Mouse (Mus musculus): ENCODE measurements around the gene Sema4b. TPM values are rescaled to one million over a fixed set of nuclear protein-coding genes. Genes with fewer than 3 reads are reported as not detected.

The Sema4b gene
- total and polyA plus RNA-seq, 3 experiments = 23.9 to 69.0 (median 26.5) TPM

DNA sequence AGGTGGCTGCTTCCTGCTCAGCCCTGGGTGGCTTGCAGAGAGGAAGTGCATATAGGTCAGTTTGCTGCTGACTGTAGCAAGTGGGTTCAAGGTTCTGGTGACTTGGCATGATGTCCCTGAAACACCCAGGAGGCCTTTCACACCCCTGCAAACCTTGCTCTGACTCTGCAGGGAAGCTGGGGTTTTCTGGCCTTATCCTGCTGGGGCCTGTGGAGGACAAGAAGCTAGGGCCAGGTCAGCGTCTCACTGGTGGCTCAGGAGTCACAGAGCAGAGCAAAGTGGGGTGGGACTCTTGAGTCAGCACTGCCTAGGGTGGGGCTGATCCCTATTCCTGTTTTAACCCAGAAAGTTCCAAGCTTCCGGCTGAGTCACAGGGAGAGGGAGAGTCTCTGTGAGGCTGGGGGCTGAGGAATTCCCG, 20.7 kb downstream of the Sema4b start:
- H3K4me1 ChIP-seq (ENCODE audit: insufficient read depth, low read depth, low read length) = peaks cover 99% of the 10 kb centered on the region
- DNase-seq (ENCODE audit: low spot score) (no peak), ATAC-seq (ENCODE audit: extremely low read depth, insufficient number of reproducible peaks, low FRiP score, poor library complexity, severe bottlenecking) (no peak)
- no peaks in the 10 kb centered on the region for H3K9me3 ChIP-seq (replicated peaks)
- H3K27me3 ChIP-seq (ENCODE audit: insufficient read depth, low read length) = no peaks in the 10 kb centered on the region
- peaks cover 72% of the 10 kb centered on the region for H3K36me3 ChIP-seq (replicated peaks)
- H3K4me3 ChIP-seq (ENCODE audit: low read depth, low read length) = peak overlapping the region; percentile 67; the same call in 1 of the 2 replicates
- TF ChIP-seq CTCF (IDR thresholded peaks at IDR 0.05; ENCODE audit: low read depth, low read length) = no peak
- TF ChIP-seq GATA2 (IDR thresholded peaks at IDR 0.05; ENCODE audit: borderline replicate concordance, low read depth, low read length) = no peak

DNA sequence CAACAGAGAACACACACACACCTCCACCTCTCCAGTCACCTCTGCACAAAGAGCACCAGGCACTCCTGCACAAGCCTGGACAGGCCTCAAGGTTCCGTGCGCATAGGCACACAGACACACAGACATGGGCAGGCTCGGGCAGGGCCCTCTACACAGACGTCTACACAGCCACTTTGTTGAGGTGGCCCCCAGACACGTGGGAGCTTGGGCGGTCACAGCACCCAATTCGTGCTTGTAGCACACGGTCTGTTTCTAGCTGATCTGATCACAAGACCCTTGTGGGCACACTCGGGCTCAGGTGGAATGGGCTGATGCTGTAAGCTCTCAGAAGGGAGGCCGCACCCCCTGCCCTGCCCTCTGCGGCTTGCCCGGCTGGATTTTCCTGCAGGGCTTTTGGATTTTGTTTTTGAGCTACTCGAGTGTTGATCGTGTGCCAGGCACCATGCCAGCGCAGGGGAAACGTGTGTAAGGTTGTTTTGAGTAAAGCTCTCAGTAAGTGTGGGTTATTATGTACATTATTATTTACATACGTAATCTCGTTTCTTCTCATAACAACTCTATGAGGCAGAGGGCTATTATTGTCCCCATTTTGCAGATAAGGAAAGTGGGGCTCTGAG, 21.5 kb downstream of the Sema4b start:
- no peaks in the 10 kb centered on the region for H3K27me3 ChIP-seq (ENCODE audit: insufficient read depth, low read length)
- peak; percentile 24 for ATAC-seq (ENCODE audit: extremely low read depth, insufficient number of reproducible peaks, low FRiP score, poor library complexity, severe bottlenecking)
- peaks cover 72% of the 10 kb centered on the region for H3K36me3 ChIP-seq (replicated peaks)
- H3K9me3 ChIP-seq (replicated peaks) = no peaks in the 10 kb centered on the region
- DNase-seq (ENCODE audit: low spot score) = peak; percentile 46
- H3K4me1 ChIP-seq (ENCODE audit: insufficient read depth, low read depth, low read length) = peaks cover 99% of the 10 kb centered on the region
- peak overlapping the region; percentile 67; the same call in 1 of the 2 replicates for H3K4me3 ChIP-seq (ENCODE audit: low read depth, low read length)
- TF ChIP-seq TAL1 (conservative IDR thresholded peaks at IDR 0.05; ENCODE audit: low read depth, low read length) = peak; percentile 35
- no peak for TF ChIP-seq GATA2 (IDR thresholded peaks at IDR 0.05; ENCODE audit: borderline replicate concordance, low read depth, low read length)

- Histone ChIP-seq H3K4me3 (ENCODE audit: low read depth, low read length) (peak overlapping the region; percentile 67; the same call in 1 of the 2 replicates), H3K4me1 (ENCODE audit: insufficient read depth, low read depth, low read length) (peaks cover 96% of the 10 kb centered on the region), H3K9me3 (replicated peaks) (no peaks in the 10 kb centered on the region), H3K27me3 (ENCODE audit: insufficient read depth, low read length) (no peaks in the 10 kb centered on the region), H3K36me3 (replicated peaks) (peaks cover 72% of the 10 kb centered on the region)
- ATAC-seq (ENCODE audit: extremely low read depth, insufficient number of reproducible peaks, low FRiP score, poor library complexity, severe bottlenecking) (peak; percentile 72), DNase-seq (ENCODE audit: low spot score) (peak; percentile 83)
- peak; percentile 97 for TF ChIP-seq TAL1 (conservative IDR thresholded peaks at IDR 0.05; ENCODE audit: low read depth, low read length)
- TF ChIP-seq POLR2AphosphoS5 (IDR thresholded peaks at IDR 0.05; ENCODE audit: insufficient replicate concordance, low read depth, low read length) = no peak
Observed at GRCm38 (mm10) chr7:80208738-80209430, 22.2 kb downstream of the Sema4b start.

DNA sequence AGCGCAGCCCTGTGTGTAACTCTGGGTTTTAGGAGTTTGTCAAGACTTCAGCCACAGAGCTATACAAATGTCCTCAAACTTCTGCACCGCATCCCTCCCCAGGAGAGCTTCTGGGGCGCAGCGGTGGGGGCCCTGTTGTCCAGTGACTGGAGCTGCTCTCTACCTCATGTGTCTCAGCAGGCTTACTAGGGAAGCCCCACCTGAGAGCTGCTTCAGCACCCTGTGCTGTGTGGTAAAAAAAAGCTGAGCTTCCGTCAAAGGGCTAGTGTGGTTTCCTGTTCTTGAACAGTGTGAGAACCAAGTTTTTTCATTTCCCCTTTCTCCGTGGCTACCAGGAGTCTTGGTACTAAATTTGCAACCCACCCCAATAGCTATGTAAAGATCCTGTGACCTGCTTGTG, 23.0 kb downstream of the Sema4b start:
- Histone ChIP-seq H3K4me3 (ENCODE audit: low read depth, low read length) (peak overlapping the region; percentile 67; the same call in 1 of the 2 replicates), H3K27me3 (ENCODE audit: insufficient read depth, low read length) (no peaks in the 10 kb centered on the region), H3K4me1 (ENCODE audit: insufficient read depth, low read depth, low read length) (peaks cover 94% of the 10 kb centered on the region), H3K9me3 (replicated peaks) (no peaks in the 10 kb centered on the region), H3K36me3 (replicated peaks) (peaks cover 72% of the 10 kb centered on the region)
- DNase-seq (ENCODE audit: low spot score) = no peak
- no peak for TF ChIP-seq CTCF (IDR thresholded peaks at IDR 0.05; ENCODE audit: low read depth, low read length)
- no peak for TF ChIP-seq GATA1 (IDR thresholded peaks at IDR 0.05; ENCODE audit: borderline replicate concordance, low read length)
- no peak for TF ChIP-seq TAL1 (conservative IDR thresholded peaks at IDR 0.05; ENCODE audit: low read depth, low read length)
- no peak for TF ChIP-seq POLR2AphosphoS5 (IDR thresholded peaks at IDR 0.05; ENCODE audit: insufficient replicate concordance, low read depth, low read length)
- no peak for TF ChIP-seq GATA2 (IDR thresholded peaks at IDR 0.05; ENCODE audit: borderline replicate concordance, low read depth, low read length)
- ATAC-seq (ENCODE audit: extremely low read depth, insufficient number of reproducible peaks, low FRiP score, poor library complexity, severe bottlenecking) = no peak

- TF ChIP-seq GATA2 (IDR thresholded peaks at IDR 0.05; ENCODE audit: borderline replicate concordance, low read depth, low read length) (no peak), POLR2AphosphoS5 (IDR thresholded peaks at IDR 0.05; ENCODE audit: insufficient replicate concordance, low read depth, low read length) (no peak), TAL1 (conservative IDR thresholded peaks at IDR 0.05; ENCODE audit: low read depth, low read length) (no peak), GATA1 (IDR thresholded peaks at IDR 0.05; ENCODE audit: borderline replicate concordance, low read length) (no peak), CTCF (IDR thresholded peaks at IDR 0.05; ENCODE audit: low read depth, low read length) (no peak)
- Histone ChIP-seq H3K4me1 (ENCODE audit: insufficient read depth, low read depth, low read length) (peaks cover 94% of the 10 kb centered on the region), H3K36me3 (replicated peaks) (peaks cover 76% of the 10 kb centered on the region), H3K9me3 (replicated peaks) (no peaks in the 10 kb centered on the region), H3K4me3 (ENCODE audit: low read depth, low read length) (peak overlapping the region; percentile 13; the same call in 1 of the 2 replicates), H3K27me3 (ENCODE audit: insufficient read depth, low read length) (no peaks in the 10 kb centered on the region)
- ATAC-seq (ENCODE audit: extremely low read depth, insufficient number of reproducible peaks, low FRiP score, poor library complexity, severe bottlenecking) (no peak), DNase-seq (ENCODE audit: low spot score) (no peak)
Observed at GRCm38 (mm10) chr7:80210982-80211381, 24.3 kb downstream of the Sema4b start.

DNA sequence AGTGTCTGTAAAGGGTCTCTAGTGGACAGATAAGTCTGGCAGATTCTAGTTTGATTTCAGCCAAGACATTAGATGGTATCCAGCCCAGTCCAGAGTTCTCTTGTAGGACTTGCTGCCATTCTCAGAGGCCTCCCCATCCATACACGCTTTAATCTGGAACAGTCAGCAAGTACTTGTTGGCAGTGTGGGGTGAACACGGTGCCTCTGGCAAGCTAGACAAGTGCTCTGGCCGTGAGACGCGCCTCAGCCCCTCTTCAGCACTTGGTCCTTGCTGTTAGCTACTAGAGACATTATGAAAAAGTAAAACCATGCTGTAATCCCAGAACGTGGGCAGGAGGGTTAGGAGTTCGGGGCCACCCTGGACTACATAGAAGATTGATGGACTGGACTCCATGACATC, 27.0 kb downstream of the Sema4b start:
- DNase-seq (ENCODE audit: low spot score) = no peak
- Histone ChIP-seq H3K27me3 (ENCODE audit: insufficient read depth, low read length) (no peaks in the 10 kb centered on the region), H3K36me3 (replicated peaks) (peaks cover 81% of the 10 kb centered on the region), H3K9me3 (replicated peaks) (no peaks in the 10 kb centered on the region), H3K4me1 (ENCODE audit: insufficient read depth, low read depth, low read length) (peaks cover 79% of the 10 kb centered on the region), H3K4me3 (ENCODE audit: low read depth, low read length) (no peak overlapping the region)
- ATAC-seq (ENCODE audit: extremely low read depth, insufficient number of reproducible peaks, low FRiP score, poor library complexity, severe bottlenecking) = no peak
- TF ChIP-seq GATA2 (IDR thresholded peaks at IDR 0.05; ENCODE audit: borderline replicate concordance, low read depth, low read length) (no peak), GATA1 (IDR thresholded peaks at IDR 0.05; ENCODE audit: borderline replicate concordance, low read length) (no peak), CTCF (IDR thresholded peaks at IDR 0.05; ENCODE audit: low read depth, low read length) (no peak), POLR2AphosphoS5 (IDR thresholded peaks at IDR 0.05; ENCODE audit: insufficient replicate concordance, low read depth, low read length) (no peak), TAL1 (conservative IDR thresholded peaks at IDR 0.05; ENCODE audit: low read depth, low read length) (no peak)

All from G1E (cell line).